Mouse (Mus musculus): ENCODE measurements around the gene Myo1c. TPM values are rescaled to one million over a fixed set of nuclear protein-coding genes. Genes with fewer than 3 reads are reported as not detected.
A peak's percentile ranks its signal among the peaks of the same experiment; 100 is the strongest.

The Myo1c gene
- 148 and 155 TPM in 2 replicates for total RNA-seq (2021)
- long read RNA-seq, experiment 1, full-length matches to known transcripts = 47 of 83 reads
- long read RNA-seq, experiment 1, partial matches to known transcripts = 27 of 83 reads
- long read RNA-seq, experiment 1, other reads (novel, unspliced or antisense) = 9 of 83 reads
- long read RNA-seq, experiment 2, full-length matches to known transcripts = 62 of 94 reads
- long read RNA-seq, experiment 2, partial matches to known transcripts = 18 of 94 reads
- long read RNA-seq, experiment 2, other reads (novel, unspliced or antisense) = 14 of 94 reads

- peak; percentile 78 for DNase-seq
These were observed at the start of gene Myo1c for GRCm38 (mm10) chr11:75650311-75650710. Myo1c (plus strand) TSS chr11:75650504.

- DNase-seq = no peak
These were observed 45.5 kb upstream of the Myo1c start for GRCm38 (mm10) chr11:75604826-75605225.

GRCm38 (mm10) chr11:75605318-75605717 is 45.0 kb upstream of the Myo1c start:
- no peak for DNase-seq

- DNase-seq = no peak
These were observed 41.5 kb upstream of the Myo1c start for GRCm38 (mm10) chr11:75608776-75609175.

GRCm38 (mm10) chr11:75610021-75610420 is 40.3 kb upstream of the Myo1c start:
- no peak for DNase-seq

GRCm38 (mm10) chr11:75614769-75615168 is 35.5 kb upstream of the Myo1c start:
- DNase-seq = no peak

GRCm38 (mm10) chr11:75615556-75615955 is 34.7 kb upstream of the Myo1c start:
- DNase-seq = no peak

- DNase-seq = peak; percentile 66
These were observed 31.2 kb upstream of the Myo1c start for GRCm38 (mm10) chr11:75619133-75619532.

GRCm38 (mm10) chr11:75620136-75620780 is 30.0 kb upstream of the Myo1c start:
- peak; percentile 86 for DNase-seq

GRCm38 (mm10) chr11:75621426-75621825 is 28.9 kb upstream of the Myo1c start:
- DNase-seq = no peak

GRCm38 (mm10) chr11:75622588-75623329 is 27.5 kb upstream of the Myo1c start:
- no peak for DNase-seq

GRCm38 (mm10) chr11:75624102-75624554 is 26.2 kb upstream of the Myo1c start:
- DNase-seq = no peak

- DNase-seq = peak; percentile 78
These were observed 24.5 kb upstream of the Myo1c start for GRCm38 (mm10) chr11:75625820-75626219.

GRCm38 (mm10) chr11:75630098-75630497 is 20.2 kb upstream of the Myo1c start:
- no peak for DNase-seq

GRCm38 (mm10) chr11:75630645-75631229 is 19.6 kb upstream of the Myo1c start, which contains the start of gene Inpp5k:
Inpp5k (plus strand) TSS chr11:75630988.
- DNase-seq = peak; percentile 97

GRCm38 (mm10) chr11:75631561-75632225 is 18.6 kb upstream of the Myo1c start:
- DNase-seq = peak; percentile 39

- no peak for DNase-seq
These were observed 17.4 kb upstream of the Myo1c start for GRCm38 (mm10) chr11:75632921-75633320.

GRCm38 (mm10) chr11:75634801-75635200 is 15.5 kb upstream of the Myo1c start:
- DNase-seq = no peak

- peak; percentile 34 for DNase-seq
These were observed 15.0 kb upstream of the Myo1c start for GRCm38 (mm10) chr11:75635315-75635714.

GRCm38 (mm10) chr11:75643323-75643722 is 7.0 kb upstream of the Myo1c start:
- DNase-seq = no peak

- DNase-seq = no peak
These were observed 5.6 kb upstream of the Myo1c start for GRCm38 (mm10) chr11:75644684-75645083.

GRCm38 (mm10) chr11:75647681-75648211 is 2.6 kb upstream of the Myo1c start:
- peak; percentile 69 for DNase-seq
